Mouse (Mus musculus): ENCODE measurements around the gene Pnpla3.
A peak's percentile ranks its signal among the peaks of the same experiment; 100 is the strongest.
"Not testable (repeated sequence)": the region's sequence is repeated elsewhere in the genome, so short reads cannot be mapped to it uniquely, and the experiment has no call there.

Pnpla3 gene

GRCm38 (mm10) chr15:84167600-84167999, at the start of gene Pnpla3:
Pnpla3 (plus strand) TSS chr15:84167837.
- peak; percentile 97 for DNase-seq (ENCODE audit: low read depth, low spot score)

- peak; percentile 82 for DNase-seq (ENCODE audit: low read depth, low spot score)
Observed at GRCm38 (mm10) chr15:84120612-84121011, 47.0 kb upstream of the Pnpla3 start.

- DNase-seq (ENCODE audit: low read depth, low spot score): no peak
Observed at GRCm38 (mm10) chr15:84121036-84121435, 46.6 kb upstream of the Pnpla3 start.

- no peak for DNase-seq (ENCODE audit: low read depth, low spot score)
Observed at GRCm38 (mm10) chr15:84123075-84123474, 44.6 kb upstream of the Pnpla3 start, which contains the start of gene Pnpla5. Pnpla5 (minus strand) TSS chr15:84123175.

- DNase-seq (ENCODE audit: low read depth, low spot score): no peak
Observed at GRCm38 (mm10) chr15:84124086-84124485, 43.6 kb upstream of the Pnpla3 start.

- no peak for DNase-seq (ENCODE audit: low read depth, low spot score)
Observed at GRCm38 (mm10) chr15:84126447-84126846, 41.2 kb upstream of the Pnpla3 start.

GRCm38 (mm10) chr15:84126871-84127270, 40.8 kb upstream of the Pnpla3 start:
- peak; percentile 45 for DNase-seq (ENCODE audit: low read depth, low spot score)

- peak; percentile 88 for DNase-seq (ENCODE audit: low read depth, low spot score)
Observed at GRCm38 (mm10) chr15:84131096-84131786, 36.4 kb upstream of the Pnpla3 start.

GRCm38 (mm10) chr15:84131971-84132370, 35.7 kb upstream of the Pnpla3 start:
- no peak for DNase-seq (ENCODE audit: low read depth, low spot score)

GRCm38 (mm10) chr15:84133440-84133839, 34.2 kb upstream of the Pnpla3 start:
- DNase-seq (ENCODE audit: low read depth, low spot score): no peak

GRCm38 (mm10) chr15:84135472-84135871, 32.2 kb upstream of the Pnpla3 start:
- DNase-seq (ENCODE audit: low read depth, low spot score): peak; percentile 86

GRCm38 (mm10) chr15:84136473-84137415, 30.9 kb upstream of the Pnpla3 start:
- DNase-seq (ENCODE audit: low read depth, low spot score): peak; percentile 46

GRCm38 (mm10) chr15:84139592-84140005, 28.0 kb upstream of the Pnpla3 start:
- DNase-seq (ENCODE audit: low read depth, low spot score): no peak

GRCm38 (mm10) chr15:84140109-84140508, 27.5 kb upstream of the Pnpla3 start:
- no peak for DNase-seq (ENCODE audit: low read depth, low spot score)

GRCm38 (mm10) chr15:84140929-84141328, 26.7 kb upstream of the Pnpla3 start:
- no peak for DNase-seq (ENCODE audit: low read depth, low spot score)

GRCm38 (mm10) chr15:84156158-84156557, 11.5 kb upstream of the Pnpla3 start:
- no peak for DNase-seq (ENCODE audit: low read depth, low spot score)

GRCm38 (mm10) chr15:84157530-84157929, 10.1 kb upstream of the Pnpla3 start:
- not testable (repeated sequence) for DNase-seq (ENCODE audit: low read depth, low spot score)

GRCm38 (mm10) chr15:84161871-84162270, 5.8 kb upstream of the Pnpla3 start:
- DNase-seq (ENCODE audit: low read depth, low spot score): no peak

- DNase-seq (ENCODE audit: low read depth, low spot score): no peak
Observed at GRCm38 (mm10) chr15:84166818-84167217, 819 bp upstream of the Pnpla3 start.

- peak; percentile 44 for DNase-seq (ENCODE audit: low read depth, low spot score)
Observed at GRCm38 (mm10) chr15:84168170-84169161, 829 bp downstream of the Pnpla3 start.

GRCm38 (mm10) chr15:84169511-84169910, 1.9 kb downstream of the Pnpla3 start:
- DNase-seq (ENCODE audit: low read depth, low spot score): no peak
